Mouse (Mus musculus) erythroblast, embryonic 14.5 days (primary cell): ENCODE data around the gene Uba7. TPM values are rescaled to one million over a fixed set of nuclear protein-coding genes. Genes with fewer than 3 reads are reported as not detected.

Source experiments
- H3K27me3 ChIP-seq: 2 replicates; pipeline ENCODE4 v1.6.1; 2012; ENCODE audit warnings: inconsistent platforms; ENCODE audit not compliant: control insufficient read depth
- H3K36me3 ChIP-seq: 2 replicates; pipeline ENCODE4 v1.6.1; 2012; ENCODE audit warnings: mild to moderate bottlenecking, inconsistent platforms; ENCODE audit not compliant: control insufficient read depth
- H3K4me1 ChIP-seq: 2 replicates; pipeline ENCODE4 v1.6.1; 2012; ENCODE audit warnings: inconsistent platforms; ENCODE audit not compliant: control insufficient read depth
- H3K4me3 ChIP-seq: replicated peaks from 2 replicates; pipeline ENCODE3; 2012; ENCODE audit warnings: moderate library complexity, mild to moderate bottlenecking, inconsistent platforms
- H3K9me3 ChIP-seq: 2 replicates; pipeline ENCODE4 v1.6.1; 2012; ENCODE audit warnings: low read length, inconsistent platforms, mixed read lengths; ENCODE audit not compliant: control insufficient read depth
- GATA1 ChIP-seq: IDR thresholded peaks from 2 replicates; pipeline ENCODE4 v1.6.1; 2012; ENCODE audit warnings: low read length, inconsistent platforms, mixed read lengths
- TAL1 ChIP-seq: IDR thresholded peaks from 3 replicates; pipeline ENCODE4 v1.6.1; 2012; ENCODE audit warnings: low read length, inconsistent platforms, mixed read lengths
- polyA plus RNA-seq: library from polyadenylated mRNA; stranded (reverse); fragments of >175 nt; gene quantifications from 2 replicates; pipeline ENCODE4 v1.2.3, GENCODE M21; 2012

Uba7 gene
- polyA plus RNA-seq, 1 experiment: 14.4 TPM

DNA sequence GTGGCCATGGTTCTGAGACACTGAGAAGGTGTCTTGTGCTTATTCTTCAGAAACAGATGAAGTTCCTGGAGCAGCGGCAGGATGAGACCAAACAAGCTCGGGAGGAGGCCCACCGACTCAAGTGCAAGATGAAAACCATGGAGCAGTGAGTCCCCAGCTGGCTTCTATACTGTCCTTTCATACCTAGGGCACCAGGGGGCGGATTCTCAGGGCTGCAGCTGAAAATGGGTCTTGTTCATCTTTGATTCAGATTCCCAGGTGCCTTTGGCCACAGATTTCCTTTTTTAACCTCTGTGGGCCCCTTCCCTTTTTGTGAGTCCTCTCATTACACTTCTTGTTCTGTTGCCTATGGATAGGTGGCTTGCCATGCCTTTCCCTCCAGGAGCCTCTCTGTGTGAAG, 14.4 kb upstream of the Uba7 start:
- Histone ChIP-seq H3K36me3 (peaks cover 100% of the 10 kb centered on the region), H3K4me1 (peaks cover 15% of the 10 kb centered on the region), H3K27me3 (no peaks in the 10 kb centered on the region), H3K9me3 (no peaks in the 10 kb centered on the region), H3K4me3 (no peak overlapping the region)
- TF ChIP-seq GATA1 (no peak), TAL1 (no peak)

DNA sequence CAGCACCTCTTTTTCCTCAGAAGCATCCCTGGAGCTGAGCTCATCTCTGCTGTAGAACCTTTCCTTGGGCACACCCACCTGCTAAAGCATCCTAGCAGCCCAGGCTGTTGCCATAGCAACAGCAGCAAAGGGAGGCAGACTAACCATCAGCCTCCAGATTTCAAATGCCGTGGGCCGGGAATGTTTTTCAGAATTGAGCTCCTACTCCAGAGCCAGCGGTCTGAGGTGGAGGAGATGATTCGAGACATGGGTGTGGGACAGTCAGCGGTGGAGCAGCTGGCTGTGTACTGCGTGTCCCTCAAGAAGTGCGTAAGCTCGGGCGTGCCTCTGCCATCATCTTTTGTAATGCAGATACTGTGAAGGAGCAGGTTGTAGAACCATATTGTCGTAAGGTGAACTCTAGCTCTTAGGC, 13.9 kb upstream of the Uba7 start:
- Histone ChIP-seq H3K4me1 (peaks cover 17% of the 10 kb centered on the region), H3K9me3 (no peaks in the 10 kb centered on the region), H3K27me3 (no peaks in the 10 kb centered on the region), H3K4me3 (no peak overlapping the region), H3K36me3 (peaks cover 100% of the 10 kb centered on the region)
- no peak for TF ChIP-seq GATA1
- no peak for TF ChIP-seq TAL1

DNA sequence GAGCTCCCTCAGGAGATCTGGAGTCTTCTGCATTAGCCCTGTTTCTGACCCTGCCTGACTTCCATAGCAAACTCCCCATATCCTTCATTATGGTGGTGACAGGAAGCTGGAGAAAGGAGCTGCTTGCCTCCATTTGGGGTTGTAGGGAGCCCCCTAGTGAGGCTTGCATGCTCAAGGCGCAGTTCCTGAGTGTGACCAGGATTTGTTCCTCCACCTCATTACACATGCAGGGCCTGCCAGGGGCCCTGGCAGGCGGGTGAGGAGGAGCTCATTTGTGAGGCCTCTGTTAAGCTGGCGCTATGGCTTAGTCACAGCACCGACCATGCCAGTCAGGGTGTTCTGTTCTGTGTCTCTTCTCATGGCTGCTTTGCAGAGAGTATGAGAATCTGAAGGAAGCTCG, 13.4 kb upstream of the Uba7 start:
- no peak for TF ChIP-seq GATA1
- TF ChIP-seq TAL1: no peak
- Histone ChIP-seq H3K4me3 (no peak overlapping the region), H3K27me3 (no peaks in the 10 kb centered on the region), H3K9me3 (no peaks in the 10 kb centered on the region), H3K4me1 (peaks cover 22% of the 10 kb centered on the region), H3K36me3 (peaks cover 100% of the 10 kb centered on the region)

DNA sequence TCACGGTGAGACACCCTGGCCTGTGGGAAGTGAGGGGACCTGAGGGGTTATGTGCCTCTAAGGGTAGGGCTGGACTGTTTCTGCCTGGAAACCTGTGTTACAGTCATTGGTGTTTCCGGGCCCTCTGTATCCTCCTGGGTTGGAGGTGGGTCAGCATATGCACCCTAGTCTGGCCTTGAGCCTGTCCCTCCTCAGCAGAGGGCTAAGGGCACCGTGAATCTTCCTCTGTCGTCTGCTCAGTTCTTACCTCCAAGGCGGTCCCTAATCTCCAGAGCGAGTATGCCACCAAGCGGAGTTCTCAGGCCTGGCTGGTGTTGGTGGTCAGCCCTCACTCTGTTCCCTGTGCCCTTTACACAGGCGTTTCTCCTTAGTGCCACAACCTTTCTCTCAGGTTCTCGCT, 12.4 kb upstream of the Uba7 start:
- Histone ChIP-seq H3K36me3 (peaks cover 99% of the 10 kb centered on the region), H3K27me3 (no peaks in the 10 kb centered on the region)

DNA sequence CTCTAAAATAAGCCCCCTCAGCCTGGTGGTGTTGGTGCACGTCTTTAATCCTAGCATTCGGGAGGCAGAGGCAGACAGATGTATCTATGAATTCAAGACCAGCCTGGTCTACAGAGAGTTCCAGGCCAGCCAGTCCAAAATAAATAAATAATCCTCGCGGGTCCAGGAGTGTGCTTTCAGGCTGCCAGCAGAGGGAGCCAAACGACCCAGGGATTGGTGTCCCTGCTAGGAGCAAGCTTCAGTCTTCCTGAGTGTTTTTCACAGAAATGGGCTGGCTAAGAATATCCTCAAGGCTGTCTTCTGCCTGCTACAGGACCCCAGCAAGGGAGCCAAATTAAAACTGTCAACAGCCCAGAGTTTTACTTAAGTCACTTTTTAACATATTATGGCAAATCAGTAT, 11.6 kb upstream of the Uba7 start:
- H3K4me3 ChIP-seq: no peak overlapping the region
- no peaks in the 10 kb centered on the region for H3K9me3 ChIP-seq
- H3K27me3 ChIP-seq: no peaks in the 10 kb centered on the region
- no peak for TF ChIP-seq TAL1
- TF ChIP-seq GATA1: no peak
- H3K4me1 ChIP-seq: peaks cover 25% of the 10 kb centered on the region
- peaks cover 99% of the 10 kb centered on the region for H3K36me3 ChIP-seq

More for the DNA sequence above, 12.4 kb upstream of the Uba7 start:
- Histone ChIP-seq H3K4me1 (peaks cover 23% of the 10 kb centered on the region), H3K4me3 (no peak overlapping the region), H3K9me3 (no peaks in the 10 kb centered on the region)
- no peak for TF ChIP-seq TAL1
- TF ChIP-seq GATA1: no peak

DNA sequence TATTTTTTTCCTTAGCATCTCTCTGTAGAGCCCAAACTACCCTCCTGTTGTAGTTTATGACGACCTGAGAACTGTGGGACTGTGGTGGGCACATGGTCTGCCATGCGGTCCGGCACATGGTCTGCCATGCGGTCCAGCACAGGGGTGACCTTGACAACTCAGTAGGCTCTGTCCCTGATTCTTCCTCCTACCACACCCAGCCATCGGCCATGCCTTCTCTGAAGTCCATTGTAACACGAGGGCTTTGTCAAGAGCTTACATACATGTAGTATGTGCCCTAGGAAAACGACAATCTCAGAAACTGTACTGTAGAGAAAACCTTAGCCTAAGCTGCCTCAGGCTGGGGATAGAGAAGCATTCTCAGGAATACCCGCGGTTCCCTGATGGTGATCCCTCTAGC, 10.6 kb upstream of the Uba7 start:
- Histone ChIP-seq H3K4me1 (peaks cover 32% of the 10 kb centered on the region), H3K4me3 (no peak overlapping the region), H3K9me3 (no peaks in the 10 kb centered on the region), H3K27me3 (no peaks in the 10 kb centered on the region), H3K36me3 (peaks cover 99% of the 10 kb centered on the region)
- TF ChIP-seq GATA1: no peak
- TF ChIP-seq TAL1: no peak

DNA sequence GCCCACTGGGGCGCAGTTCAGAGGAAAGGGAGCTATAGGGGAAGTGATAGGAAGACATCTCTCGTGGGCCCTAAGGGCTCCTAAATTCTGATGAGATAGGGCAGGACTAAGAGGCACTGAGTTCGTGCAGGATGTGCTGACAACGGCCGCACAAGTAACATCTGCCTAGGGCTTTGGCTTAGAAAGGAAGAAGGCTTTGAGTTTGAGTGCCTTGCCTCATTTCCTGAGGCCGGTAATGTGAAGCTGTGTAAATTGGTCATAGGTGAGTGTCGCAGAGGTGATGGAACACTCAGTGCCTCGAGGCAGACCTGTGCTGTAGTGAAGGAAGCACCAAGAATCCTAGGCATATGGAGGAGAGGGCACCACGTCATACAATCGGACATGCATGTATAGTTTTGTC, 8.6 kb upstream of the Uba7 start:
- Histone ChIP-seq H3K9me3 (no peaks in the 10 kb centered on the region), H3K36me3 (peaks cover 99% of the 10 kb centered on the region), H3K4me1 (peaks cover 52% of the 10 kb centered on the region), H3K27me3 (no peaks in the 10 kb centered on the region), H3K4me3 (no peak overlapping the region)
- TF ChIP-seq GATA1 (no peak), TAL1 (no peak)

DNA sequence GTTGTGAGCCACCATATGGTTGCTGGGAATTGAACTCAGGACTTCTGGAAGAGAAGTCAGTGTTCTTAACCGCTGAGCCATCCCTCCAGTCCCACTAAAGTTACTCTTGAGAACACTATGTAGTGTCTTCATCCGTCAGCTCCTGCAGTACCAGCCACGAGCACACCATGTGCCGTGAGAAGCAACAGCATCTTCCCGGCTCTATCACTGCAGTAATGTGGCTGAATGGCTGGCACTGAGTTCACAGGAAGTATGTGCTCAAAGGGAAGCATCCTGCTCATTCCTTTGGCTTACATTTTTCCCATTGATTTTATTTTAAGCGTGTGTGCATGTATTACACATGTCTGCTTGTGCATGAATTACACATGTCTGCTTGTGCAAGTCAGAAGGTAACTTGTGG, 7.9 kb upstream of the Uba7 start:
- no peaks in the 10 kb centered on the region for H3K9me3 ChIP-seq
- H3K27me3 ChIP-seq: no peaks in the 10 kb centered on the region
- H3K4me3 ChIP-seq: no peak overlapping the region
- no peak for TF ChIP-seq TAL1
- no peak for TF ChIP-seq GATA1
- H3K36me3 ChIP-seq: peaks cover 99% of the 10 kb centered on the region
- peaks cover 60% of the 10 kb centered on the region for H3K4me1 ChIP-seq

DNA sequence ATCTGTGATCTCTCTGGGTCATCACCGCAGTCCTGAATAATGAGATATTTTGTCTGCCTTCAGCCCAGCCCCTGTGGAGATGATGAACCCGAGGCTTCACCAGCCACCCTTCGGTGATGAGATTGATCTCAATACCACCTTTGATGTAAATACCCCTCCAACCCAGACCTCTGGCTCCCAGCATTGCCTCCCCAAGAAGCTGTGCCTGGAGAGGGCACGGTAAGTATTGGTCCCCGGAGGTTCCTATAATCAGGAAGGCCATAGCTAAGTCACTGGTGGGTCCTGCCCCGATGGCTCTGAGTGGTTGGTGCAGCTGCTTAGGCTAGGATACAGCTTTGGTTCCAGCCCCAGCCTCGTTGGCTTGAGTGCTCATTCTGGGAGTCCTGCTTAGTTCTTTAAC, 6.8 kb upstream of the Uba7 start:
- H3K9me3 ChIP-seq: no peaks in the 10 kb centered on the region
- H3K36me3 ChIP-seq: peaks cover 99% of the 10 kb centered on the region
- no peaks in the 10 kb centered on the region for H3K27me3 ChIP-seq
- H3K4me1 ChIP-seq: peaks cover 69% of the 10 kb centered on the region
- H3K4me3 ChIP-seq: no peak overlapping the region
- TF ChIP-seq GATA1 (no peak), TAL1 (no peak)

DNA sequence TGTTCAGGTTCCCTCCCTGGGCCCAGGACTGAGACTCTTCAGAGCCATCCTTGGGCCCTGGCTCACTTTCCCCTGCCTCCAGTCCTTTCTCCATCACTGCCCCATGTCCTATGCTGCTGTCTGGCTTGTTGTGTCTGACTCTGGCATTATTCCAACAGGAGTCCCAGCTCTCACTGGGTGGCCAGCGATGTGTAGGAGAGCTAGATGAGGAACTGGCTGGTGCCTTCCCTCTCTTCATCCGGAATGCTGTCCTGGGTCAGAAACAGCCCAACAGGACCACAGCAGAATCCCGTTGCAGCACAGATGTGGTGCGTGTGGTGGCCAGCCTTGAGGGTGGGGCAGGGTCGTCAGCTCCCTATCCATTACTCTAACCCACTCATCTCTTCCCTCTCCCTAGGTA, 5.0 kb upstream of the Uba7 start:
- Histone ChIP-seq H3K4me1 (peaks cover 75% of the 10 kb centered on the region), H3K9me3 (no peaks in the 10 kb centered on the region), H3K4me3 (no peak overlapping the region), H3K27me3 (no peaks in the 10 kb centered on the region), H3K36me3 (peaks cover 83% of the 10 kb centered on the region)
- no peak for TF ChIP-seq TAL1
- TF ChIP-seq GATA1: no peak
